Mouse (Mus musculus): ENCODE data around the gene Chuk. TPM values are rescaled to one million over a fixed set of nuclear protein-coding genes. Genes with fewer than 3 reads are reported as not detected.

Gene Chuk
- polyA plus RNA-seq, 1 experiment from 2014 or later = 35.1 TPM

DNA sequence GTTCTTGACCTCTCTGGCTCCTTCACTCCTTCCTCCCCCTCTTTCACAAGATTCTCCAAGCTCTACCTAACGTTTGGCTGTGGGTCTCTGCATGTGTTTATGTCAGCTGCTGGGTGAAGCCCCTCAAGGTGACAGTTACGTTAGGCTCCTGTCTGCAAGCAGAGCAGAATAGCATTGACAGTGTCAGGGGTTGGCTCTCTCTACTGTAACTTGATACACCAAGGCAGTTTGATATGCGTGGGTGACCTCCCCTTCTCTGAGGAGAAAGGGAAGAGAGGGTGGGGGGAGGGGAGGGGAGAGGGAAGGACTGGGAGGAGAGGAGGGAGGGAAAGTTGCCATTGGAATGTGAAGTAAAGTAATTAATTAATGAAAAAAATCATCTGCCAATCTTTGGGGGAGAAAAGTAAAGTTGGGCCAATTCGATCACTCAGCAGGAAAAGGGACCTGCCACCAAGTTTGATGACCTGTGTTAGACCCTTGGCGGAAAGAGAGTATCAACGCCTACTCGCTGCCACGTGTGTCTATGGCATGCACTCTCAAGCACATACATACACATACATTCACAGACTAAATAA is 80.2 kb downstream of the Chuk start:
- no peaks in the 10 kb centered on the region for H3K4me1 ChIP-seq
- peaks cover 1% of the 10 kb centered on the region; the same call in 1 of the 2 replicates for H3K36me3 ChIP-seq
- no peaks in the 10 kb centered on the region for H3K27me3 ChIP-seq
- 61% methylated on average over 8 of the region's 8 CpGs for WGBS
- no peak overlapping the region for H3K4me2 ChIP-seq
- H3K27ac ChIP-seq = no peak overlapping the region
- no peaks in the 10 kb centered on the region for H3K9me3 ChIP-seq
- no peak for ATAC-seq (ENCODE audit: insufficient number of reproducible peaks, low FRiP score, low TSS enrichment, low read depth)
- H3K4me3 ChIP-seq = no peak overlapping the region
- H3K9ac ChIP-seq = no peak overlapping the region

DNA sequence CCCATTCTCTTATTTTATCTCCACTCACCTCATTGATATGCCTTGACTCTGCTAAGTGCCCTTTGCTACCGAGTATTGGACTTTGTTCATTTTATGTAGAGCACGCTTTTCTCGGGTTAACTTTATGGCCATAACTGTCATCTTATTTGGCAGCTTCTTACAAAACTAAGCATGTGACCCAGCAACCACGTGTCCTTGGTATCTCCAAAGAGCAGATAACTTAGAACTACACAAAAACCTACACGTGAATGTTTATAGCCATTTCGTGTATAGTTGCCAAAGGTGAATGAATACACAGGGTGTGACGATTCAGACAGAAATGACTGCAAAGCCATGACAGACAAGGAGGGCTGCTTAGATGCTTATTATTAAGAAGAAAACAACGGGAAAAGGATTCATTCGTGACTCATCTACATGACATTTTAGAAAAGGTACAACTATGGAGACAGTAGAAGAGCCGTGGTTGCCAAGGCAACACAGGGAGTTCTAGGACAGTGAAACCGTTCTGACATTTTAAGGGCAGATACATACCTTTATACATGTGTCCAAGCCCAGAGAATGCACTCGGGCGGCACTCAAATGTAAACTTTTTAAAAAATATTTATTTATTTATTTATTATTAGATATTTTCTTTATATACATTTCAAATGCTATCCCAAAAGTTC is 82.2 kb downstream of the Chuk start:
- H3K4me2 ChIP-seq = no peak overlapping the region
- no peak for ATAC-seq (ENCODE audit: insufficient number of reproducible peaks, low FRiP score, low TSS enrichment, low read depth)
- H3K27ac ChIP-seq = no peak overlapping the region
- 86% methylated on average over 13 of the region's 13 CpGs for WGBS
- no peak overlapping the region for H3K4me3 ChIP-seq
- H3K9ac ChIP-seq = no peak overlapping the region
- no peaks in the 10 kb centered on the region for H3K27me3 ChIP-seq
- H3K4me1 ChIP-seq = no peaks in the 10 kb centered on the region
- no peaks in the 10 kb centered on the region for H3K9me3 ChIP-seq
- no peaks in the 10 kb centered on the region for H3K36me3 ChIP-seq

Other genes with a start within 250 kb of the Chuk start
- 22.9 and 23.8 TPM in 2 replicates for gene Dnmbp, start 167.3 kb downstream of the Chuk start, polyA plus RNA-seq (2015; fragmentation: Nextera tagmentation; extraction: Ambion mirVana)
- 0.18 TPM in 1 of 2 replicates, not detected in the other for gene Cpn1, start 120.9 kb downstream of the Chuk start, polyA plus RNA-seq (2015; fragmentation: Nextera tagmentation; extraction: Ambion mirVana)
- gene Cyp2c23, start 78.3 kb downstream of the Chuk start, polyA plus RNA-seq (2015; fragmentation: Nextera tagmentation; extraction: Ambion mirVana) = 0.09 and 0.10 TPM in 2 replicates
- 42.5 and 46.1 TPM in 2 replicates for gene Erlin1, start 37.7 kb downstream of the Chuk start, polyA plus RNA-seq (2015; fragmentation: Nextera tagmentation; extraction: Ambion mirVana)
- 26.7 and 28.1 TPM in 2 replicates for gene Cwf19l1, start 28.4 kb upstream of the Chuk start, polyA plus RNA-seq (2015; fragmentation: Nextera tagmentation; extraction: Ambion mirVana)
- 80.0 and 82.2 TPM in 2 replicates for gene Bloc1s2, start 39.0 kb upstream of the Chuk start, polyA plus RNA-seq (2015; fragmentation: Nextera tagmentation; extraction: Ambion mirVana)
- not detected in 2 replicates for gene Pkd2l1, start 85.0 kb upstream of the Chuk start, polyA plus RNA-seq (2015; fragmentation: Nextera tagmentation; extraction: Ambion mirVana)
- 0.15 and 0.29 TPM in 2 replicates for gene Scd3, start 95.8 kb upstream of the Chuk start, polyA plus RNA-seq (2015; fragmentation: Nextera tagmentation; extraction: Ambion mirVana)
- 200 and 221 TPM in 2 replicates for gene Scd2, start 186.2 kb upstream of the Chuk start, polyA plus RNA-seq (2015; fragmentation: Nextera tagmentation; extraction: Ambion mirVana)
- 0.20 and 0.41 TPM in 2 replicates for gene Scd4, start 225.6 kb upstream of the Chuk start, polyA plus RNA-seq (2015; fragmentation: Nextera tagmentation; extraction: Ambion mirVana)